In genomic region chr4:148882360-148882929, GRCm38 (mm10) we compare ENCODE assay signal across 8 mouse cellular contexts.
DNase-seq lines count a peak whose midpoint lies in the region; ATAC-seq lines count a peak whose summit lies in the region.

No protein-coding gene starts in this region.

- H3K27ac ChIP-seq in heart, embryonic 15.5 days, result peak overlapping the region; percentile 93
- peak overlapping the region; percentile 98 for H3K27ac ChIP-seq in heart, embryonic 16.5 days (ENCODE audit: low read length)

- no peak for DNase-seq in heart, postnatal 14 days
- peak; percentile 44 for DNase-seq in ZHBTc4 (ENCODE audit: low read depth, low spot score)
- DNase-seq in lung, postnatal 4 days, result peak; percentile 68 to 78
- DNase-seq in c-Kit-positive CD71-positive TER-119-positive erythroid progenitor cells, embryonic 14.5 days (ENCODE audit: low spot score), result no peak
- DNase-seq in left cerebral cortex, adult 18-20 months (ENCODE audit: low spot score in 2 of 2), result no peak

- no peak; the same call in 1 of the 2 replicates for ATAC-seq in heart, embryonic 15.5 days (replicated peaks; ENCODE audit: insufficient number of reproducible peaks, insufficient read depth, low FRiP score, low read depth)
- ATAC-seq in heart, embryonic 16.5 days (replicated peaks; ENCODE audit: extremely low read depth, insufficient read depth, low FRiP score), result no peak
- ATAC-seq in frontal cortex, adult (ENCODE audit: low TSS enrichment), result no peak

- no peaks in the 10 kb centered on the region for H3K9me3 ChIP-seq in heart, embryonic 15.5 days (replicated peaks)
- H3K9me3 ChIP-seq in heart, embryonic 16.5 days (replicated peaks; ENCODE audit: control insufficient read depth, low read length), result no peaks in the 10 kb centered on the region

- no peaks in the 10 kb centered on the region for H3K36me3 ChIP-seq in heart, embryonic 15.5 days
- no peaks in the 10 kb centered on the region for H3K36me3 ChIP-seq in heart, embryonic 16.5 days (ENCODE audit: control insufficient read depth, insufficient read depth)

- H3K9ac ChIP-seq in heart, embryonic 15.5 days, result 0 out of 2 replicates have a peak overlapping the region, but pooled peaks have one; percentile 20
- peak overlapping the region; percentile 58 for H3K9ac ChIP-seq in heart, embryonic 16.5 days (ENCODE audit: low read length)

- H3K4me3 ChIP-seq in heart, embryonic 15.5 days, result no peak overlapping the region
- H3K4me3 ChIP-seq in heart, embryonic 16.5 days (ENCODE audit: low read length), result no peak overlapping the region

- H3K4me2 ChIP-seq in heart, embryonic 15.5 days, result peak overlapping the region; percentile 36; the same call in 1 of the 2 replicates
- no peak overlapping the region for H3K4me2 ChIP-seq in heart, embryonic 16.5 days (ENCODE audit: low read depth, low read length)

- peaks cover 80% of the 10 kb centered on the region for H3K4me1 ChIP-seq in heart, embryonic 15.5 days (replicated peaks)
- peaks cover 70% of the 10 kb centered on the region for H3K4me1 ChIP-seq in heart, embryonic 16.5 days (ENCODE audit: control insufficient read depth, insufficient read depth, low read length)

- intact Hi-C loops in heart, postnatal 14 days (cut with DNase I), result no loop called here

- H3K27me3 ChIP-seq in heart, embryonic 15.5 days, result 0 out of 2 replicates have a peak, but pooled peaks cover 7% of the 10 kb centered on the region
- no peaks in the 10 kb centered on the region for H3K27me3 ChIP-seq in heart, embryonic 16.5 days (ENCODE audit: control insufficient read depth, insufficient read depth, low read length)

- 27% methylated on average over 17 of the region's 17 CpGs for WGBS in heart, embryonic 15.5 days
- WGBS in heart, embryonic 16.5 days, result 25% methylated on average over 17 of the region's 17 CpGs

Comparison
In these comparisons a context has a peak if more than half of its experiments do, and no peak if none do; other contexts are left out.
1. DNase-seq: peak in ZHBTc4 (single experiment) and lung, postnatal 4 days (2 of 2); none in heart, postnatal 14 days (0 of 2), c-Kit-positive CD71-positive TER-119-positive erythroid progenitor cells, embryonic 14.5 days (single experiment) and left cerebral cortex, adult 18-20 months (0 of 2).